Mouse (Mus musculus) E14TG2a.4 (cell line): ENCODE data around the gene Tmem179b.

Experiments used
- CTCF ChIP-seq: conservative IDR thresholded peaks from 2 replicates; pipeline ENCODE4 v1.5.1; 2014; ENCODE audit warnings: low read length
- NANOG ChIP-seq: IDR thresholded peaks from 2 replicates; pipeline ENCODE4 v1.6.1; 2014; ENCODE audit warnings: borderline replicate concordance, low read length, mixed read lengths
- POU5F1 ChIP-seq: IDR thresholded peaks from 2 replicates; pipeline ENCODE4 v1.6.1; 2014; ENCODE audit warnings: low read length, borderline replicate concordance

GRCm38 (mm10) chr19:8723574-8724346 is 50.5 kb downstream of the Tmem179b start:
- TF ChIP-seq CTCF (no peak), NANOG (no peak), POU5F1 (no peak)
